Mouse (Mus musculus) heart, embryonic 16.5 days (tissue): ENCODE data around the gene Vwa8. TPM values are rescaled to one million over a fixed set of nuclear protein-coding genes. Genes with fewer than 3 reads are reported as not detected.

Experiments used
- ATAC-seq: fragments of 200-750 bp; cut with Nextera tagmentation; replicated peaks from 2 replicates; pipeline ENCODE4 v1.8.0; 2017; ENCODE audit warnings: moderate number of reproducible peaks; ENCODE audit not compliant: insufficient read depth, low FRiP score; ENCODE audit errors: extremely low read depth
- H3K27ac ChIP-seq: fragments of 300-500 bp; sonication (generic); 2 replicates; pipeline ENCODE4 v1.5.1; 2014; ENCODE audit warnings: mild to moderate bottlenecking, low read length, control low read depth, moderate library complexity
- H3K27me3 ChIP-seq: fragments of 300-500 bp; sonication (generic); 2 replicates; pipeline ENCODE4 v1.6.1; 2014; ENCODE audit warnings: low read length, mixed read lengths; ENCODE audit not compliant: control insufficient read depth, insufficient read depth
- H3K36me3 ChIP-seq: fragments of 300-500 bp; sonication (generic); 2 replicates; pipeline ENCODE4 v1.6.1; 2014; ENCODE audit not compliant: control insufficient read depth, insufficient read depth
- H3K4me1 ChIP-seq: fragments of 300-500 bp; sonication (generic); 2 replicates; pipeline ENCODE4 v1.6.1; 2014; ENCODE audit warnings: low read length, mixed read lengths; ENCODE audit not compliant: control insufficient read depth, insufficient read depth
- H3K4me2 ChIP-seq: fragments of 300-500 bp; sonication (generic); 2 replicates; pipeline ENCODE4 v1.6.1; 2014; ENCODE audit warnings: low read depth, mild to moderate bottlenecking, control low read depth, low read length
- H3K4me3 ChIP-seq: fragments of 300-500 bp; sonication (generic); 2 replicates; pipeline ENCODE4 v1.5.1; 2014; ENCODE audit warnings: mild to moderate bottlenecking, control low read depth, low read length
- H3K9ac ChIP-seq: fragments of 300-500 bp; sonication (generic); 2 replicates; pipeline ENCODE4 v1.6.1; 2014; ENCODE audit warnings: low read length, control low read depth
- H3K9me3 ChIP-seq: fragments of 300-500 bp; sonication (generic); replicated peaks from 2 replicates; pipeline ENCODE4 v1.6.1; 2016; ENCODE audit warnings: low read length; ENCODE audit not compliant: control insufficient read depth
- WGBS: fragments of 180-500 bp; shearing (Covaris S2); extraction: QIAGEN DNeasy Blood & Tissue Kit; methylation state at CpG from one replicate; pipeline ENCODE4 v1.1.7; 2014; 5-methylcytosine and 5-hydroxymethylcytosine counted together
- polyA plus RNA-seq: library from polyadenylated mRNA; unstranded; fragments of >200 nt; fragmentation: Nextera tagmentation; extraction: Ambion mirVana; gene quantifications from 2 replicates; pipeline ENCODE4 v1.2.1, GENCODE M21; 2015

The Vwa8 gene
- polyA plus RNA-seq, 1 experiment from 2014 or later, result 16.9 TPM

GRCm38 (mm10) chr14:79209813-79210212 lies 361.0 kb downstream of the Vwa8 start:
- Histone ChIP-seq H3K9me3 (no peaks in the 10 kb centered on the region), H3K9ac (no peak overlapping the region), H3K36me3 (no peaks in the 10 kb centered on the region), H3K4me3 (no peak overlapping the region), H3K4me2 (no peak overlapping the region), H3K4me1 (peaks cover 5% of the 10 kb centered on the region; the same call in 1 of the 2 replicates), H3K27me3 (no peaks in the 10 kb centered on the region), H3K27ac (no peak overlapping the region)
- 70% methylated on average over 3 of the region's 3 CpGs for WGBS
- no peak for ATAC-seq

- Histone ChIP-seq H3K9me3 (no peaks in the 10 kb centered on the region), H3K4me3 (no peak overlapping the region), H3K27me3 (no peaks in the 10 kb centered on the region), H3K4me1 (peaks cover 9% of the 10 kb centered on the region; the same call in 1 of the 2 replicates), H3K27ac (no peak overlapping the region), H3K9ac (no peak overlapping the region), H3K36me3 (no peaks in the 10 kb centered on the region), H3K4me2 (no peak overlapping the region)
- no peak for ATAC-seq
- WGBS, result 68% methylated on average over 11 of the region's 11 CpGs
These were observed 363.6 kb downstream of the Vwa8 start for GRCm38 (mm10) chr14:79212380-79212991.

- no peak overlapping the region for H3K27ac ChIP-seq
- no peaks in the 10 kb centered on the region for H3K27me3 ChIP-seq
- no peak for ATAC-seq
- H3K36me3 ChIP-seq, result no peaks in the 10 kb centered on the region
- no peaks in the 10 kb centered on the region for H3K9me3 ChIP-seq
- no peak overlapping the region for H3K4me2 ChIP-seq
- H3K4me1 ChIP-seq, result peaks cover 9% of the 10 kb centered on the region; the same call in 1 of the 2 replicates
- no peak overlapping the region for H3K9ac ChIP-seq
- no peak overlapping the region for H3K4me3 ChIP-seq
- WGBS, result 82% methylated on average over 6 of the region's 6 CpGs
These were observed 365.3 kb downstream of the Vwa8 start for GRCm38 (mm10) chr14:79214129-79214528.

- H3K9me3 ChIP-seq, result no peaks in the 10 kb centered on the region
- H3K27ac ChIP-seq, result no peak overlapping the region
- no peak for ATAC-seq
- no peak overlapping the region for H3K4me3 ChIP-seq
- 55% methylated on average over 8 of the region's 8 CpGs for WGBS
- no peaks in the 10 kb centered on the region for H3K36me3 ChIP-seq
- peaks cover 9% of the 10 kb centered on the region; the same call in 1 of the 2 replicates for H3K4me1 ChIP-seq
- 0 out of 2 replicates have a peak, but pooled peaks cover 3% of the 10 kb centered on the region for H3K27me3 ChIP-seq
- no peak overlapping the region for H3K4me2 ChIP-seq
- H3K9ac ChIP-seq, result no peak overlapping the region
These were observed 365.9 kb downstream of the Vwa8 start for GRCm38 (mm10) chr14:79214660-79215249.

- Histone ChIP-seq H3K9ac (no peak overlapping the region), H3K4me3 (no peak overlapping the region), H3K27ac (no peak overlapping the region), H3K36me3 (no peaks in the 10 kb centered on the region), H3K4me2 (no peak overlapping the region), H3K27me3 (0 out of 2 replicates have a peak, but pooled peaks cover 3% of the 10 kb centered on the region), H3K9me3 (no peaks in the 10 kb centered on the region), H3K4me1 (peaks cover 9% of the 10 kb centered on the region; the same call in 1 of the 2 replicates)
- 70% methylated on average over 2 of the region's 2 CpGs for WGBS
- no peak for ATAC-seq
These were observed 367.5 kb downstream of the Vwa8 start for GRCm38 (mm10) chr14:79216366-79216765.

- 90% methylated on average over 12 of the region's 12 CpGs for WGBS
These were observed 374.7 kb downstream of the Vwa8 start for GRCm38 (mm10) chr14:79223431-79224036.

GRCm38 (mm10) chr14:79225458-79225857 lies 376.6 kb downstream of the Vwa8 start:
- H3K36me3 ChIP-seq, result no peaks in the 10 kb centered on the region
- H3K4me1 ChIP-seq, result peaks cover 11% of the 10 kb centered on the region
- H3K9me3 ChIP-seq, result no peaks in the 10 kb centered on the region
- 0 out of 2 replicates have a peak, but pooled peaks cover 11% of the 10 kb centered on the region for H3K27me3 ChIP-seq
- 45% methylated on average over 8 of the region's 8 CpGs for WGBS
- H3K4me3 ChIP-seq, result no peak overlapping the region
- ATAC-seq, result peak; percentile 83
- peak overlapping the region; percentile 17; the same call in 1 of the 2 replicates for H3K4me2 ChIP-seq
- no peak overlapping the region for H3K9ac ChIP-seq
- H3K27ac ChIP-seq, result peak overlapping the region; percentile 41

More at GRCm38 (mm10) chr14:79223431-79224036, 374.7 kb downstream of the Vwa8 start:
- Histone ChIP-seq H3K9ac (no peak overlapping the region), H3K27me3 (0 out of 2 replicates have a peak, but pooled peaks cover 8% of the 10 kb centered on the region), H3K9me3 (no peaks in the 10 kb centered on the region), H3K4me3 (no peak overlapping the region), H3K4me2 (no peak overlapping the region), H3K36me3 (no peaks in the 10 kb centered on the region), H3K27ac (no peak overlapping the region), H3K4me1 (peaks cover 11% of the 10 kb centered on the region)
- no peak for ATAC-seq

GRCm38 (mm10) chr14:79226056-79226455 lies 377.2 kb downstream of the Vwa8 start:
- H3K4me1 ChIP-seq, result peaks cover 11% of the 10 kb centered on the region
- H3K9ac ChIP-seq, result no peak overlapping the region
- peak overlapping the region; percentile 41; the same call in 1 of the 2 replicates for H3K27ac ChIP-seq
- 37% methylated on average over 9 of the region's 9 CpGs for WGBS
- no peak overlapping the region for H3K4me3 ChIP-seq
- H3K4me2 ChIP-seq, result no peak overlapping the region
- H3K36me3 ChIP-seq, result no peaks in the 10 kb centered on the region
- peaks cover 11% of the 10 kb centered on the region; the same call in 1 of the 2 replicates for H3K27me3 ChIP-seq
- ATAC-seq, result no peak
- H3K9me3 ChIP-seq, result no peaks in the 10 kb centered on the region

- Histone ChIP-seq H3K27me3 (peaks cover 14% of the 10 kb centered on the region; the same call in 1 of the 2 replicates), H3K36me3 (no peaks in the 10 kb centered on the region), H3K4me2 (no peak overlapping the region), H3K4me3 (no peak overlapping the region), H3K9me3 (no peaks in the 10 kb centered on the region), H3K27ac (no peak overlapping the region), H3K4me1 (peaks cover 11% of the 10 kb centered on the region), H3K9ac (no peak overlapping the region)
- WGBS, result 78% methylated on average over 6 of the region's 6 CpGs
- ATAC-seq, result no peak; the same call in 1 of the 2 replicates
These were observed 377.9 kb downstream of the Vwa8 start for GRCm38 (mm10) chr14:79226741-79227140.
